25 mouse cellular contexts compared by ENCODE assay signal in genomic region chr5:31892631-31893030, GRCm38 (mm10).
"Had no signal": no experiment of that assay in that cellular context is flagged by ENCODE, and none has a peak within 500 bp of the region (broad histone marks: within the 10 kb centered on the region; RNA-seq: fewer than 3 reads in every experiment).

No protein-coding gene starts in this region.

- H3K4me1 ChIP-seq: heart, embryonic 10.5 days; heart, embryonic 12.5 days; hindbrain, embryonic 10.5 days; hindbrain, embryonic 12.5 days; intestine, embryonic 15.5 days; liver, embryonic 12.5 days had no signal

- H3K4me3 ChIP-seq: gastrocnemius, adult 2 months; heart, embryonic 10.5 days; heart, embryonic 12.5 days; hindbrain, embryonic 10.5 days; hindbrain, embryonic 12.5 days; intestine, embryonic 15.5 days; limb, embryonic 13.5 days; limb, embryonic 15.5 days; liver, embryonic 12.5 days had no signal

- H3K36me3 ChIP-seq: heart, embryonic 10.5 days; heart, embryonic 12.5 days; hindbrain, embryonic 10.5 days; hindbrain, embryonic 12.5 days; intestine, embryonic 15.5 days; limb, embryonic 13.5 days; limb, embryonic 15.5 days; liver, embryonic 12.5 days had no signal

- H3K27me3 ChIP-seq: heart, embryonic 12.5 days; hindbrain, embryonic 12.5 days; intestine, embryonic 15.5 days; limb, embryonic 13.5 days; limb, embryonic 15.5 days; liver, embryonic 12.5 days had no signal

- DNase-seq: gastrocnemius, adult 2 months; gastrocnemius, postnatal 10 days; gastrocnemius, postnatal 25 days; heart, adult 18-20 months; heart, postnatal 10 days; heart, postnatal 4 days; kidney, adult 18-20 months; kidney, adult 8-10 months; kidney, postnatal 10 days; kidney, postnatal 25 days; kidney, postnatal 4 days; left cerebral cortex, postnatal 4 days had no signal

- H3K9ac ChIP-seq: heart, embryonic 12.5 days; hindbrain, embryonic 12.5 days; hindbrain, embryonic 14.5 days; intestine, embryonic 15.5 days; limb, embryonic 13.5 days; limb, embryonic 15.5 days; liver, embryonic 12.5 days; liver, embryonic 14.5 days had no signal

- ATAC-seq: hindbrain, embryonic 16.5 days; inflammation-experienced regulatory T-cells, adult 6 months; intestine, embryonic 15.5 days; intestine, postnatal 0 days; liver, embryonic 12.5 days had no signal

- H3K27ac ChIP-seq: gastrocnemius, adult 2 months; heart, embryonic 10.5 days; hindbrain, embryonic 10.5 days; hindbrain, embryonic 12.5 days; hindbrain, embryonic 14.5 days; intestine, embryonic 15.5 days; limb, embryonic 13.5 days; limb, embryonic 15.5 days; liver, embryonic 12.5 days; liver, embryonic 14.5 days had no signal

- H3K4me2 ChIP-seq: heart, embryonic 12.5 days; hindbrain, embryonic 12.5 days; hindbrain, embryonic 14.5 days; intestine, embryonic 15.5 days; limb, embryonic 13.5 days; limb, embryonic 15.5 days; liver, embryonic 12.5 days had no signal

- H3K9me3 ChIP-seq: heart, embryonic 10.5 days; heart, embryonic 12.5 days; hindbrain, embryonic 10.5 days; hindbrain, embryonic 12.5 days; intestine, embryonic 15.5 days; limb, embryonic 13.5 days; limb, embryonic 15.5 days; liver, embryonic 12.5 days had no signal
